Mouse (Mus musculus) heart, adult 2 months (tissue): ENCODE data around the gene Slco3a1. TPM values are rescaled to one million over a fixed set of nuclear protein-coding genes. Genes with fewer than 3 reads are reported as not detected.
A peak's percentile ranks its signal among the peaks of the same experiment; 100 is the strongest.

Source experiments
- DNase-seq, 2 experiments: peaks; one replicate each; pipeline ENCODE4 v3.0.0; 2021
- H3K27ac ChIP-seq: fragments of 200-600 bp; 2 replicates; pipeline ENCODE4 v1.8.1; 2022
- H3K27me3 ChIP-seq: fragments of 200-500 bp; 2 replicates; pipeline ENCODE4 v1.6.1; 2012; ENCODE audit warnings: mild to moderate bottlenecking, low read length, inconsistent platforms, mixed read lengths; ENCODE audit not compliant: control insufficient read depth, insufficient read depth
- H3K36me3 ChIP-seq: fragments of 200-500 bp; 2 replicates; pipeline ENCODE4 v1.6.1; 2012; ENCODE audit warnings: low read length, inconsistent platforms; ENCODE audit not compliant: control insufficient read depth, insufficient read depth
- H3K4me1 ChIP-seq: fragments of 200-500 bp; 2 replicates; pipeline ENCODE4 v1.6.1; 2011; ENCODE audit warnings: low read length; ENCODE audit not compliant: control insufficient read depth, insufficient read depth
- H3K4me3 ChIP-seq: fragments of 200-600 bp; 2 replicates; pipeline ENCODE4 v1.8.1; 2022
- H3K79me2 ChIP-seq: fragments of 200-500 bp; replicated peaks from 2 replicates; pipeline ENCODE4 v1.6.1; 2012; ENCODE audit warnings: mild to moderate bottlenecking, inconsistent platforms, low read length, moderate library complexity, mixed read lengths; ENCODE audit not compliant: control insufficient read depth, insufficient read depth
- H3K9ac ChIP-seq: fragments of 200-500 bp; 2 replicates; pipeline ENCODE4 v1.6.1; 2012; ENCODE audit warnings: low read depth, mild to moderate bottlenecking, control low read depth, inconsistent platforms, low read length, mixed read lengths
- CTCF ChIP-seq: fragments of 200-600 bp; IDR thresholded peaks from 2 replicates; pipeline ENCODE4 v1.8.1; 2022; ENCODE audit warnings: antibody characterized with exemption, mild to moderate bottlenecking, moderate library complexity
- EP300 ChIP-seq: fragments of 200-500 bp; IDR thresholded peaks from 2 replicates; pipeline ENCODE4 v1.6.1; 2011; ENCODE audit warnings: low read depth, low read length, control low read depth; ENCODE audit not compliant: insufficient read depth
- POLR2A ChIP-seq: fragments of 200-500 bp; IDR thresholded peaks from 2 replicates; pipeline ENCODE4 v1.6.1; 2011; ENCODE audit warnings: mild to moderate bottlenecking, low read depth, low read length, control low read depth; ENCODE audit not compliant: insufficient read depth
- WGBS: fragments of 180-500 bp; shearing (Covaris S2); methylation state at CpG from one replicate; pipeline ENCODE4 v1.1.7; 2018; 5-methylcytosine and 5-hydroxymethylcytosine counted together
- intact Hi-C: fragments of 180-260 bp; cut with DNase I; formaldehyde crosslinking; loops from one replicate; pipeline ENCODE4 v1.15.1; 2025
- polyA plus RNA-seq: library from polyadenylated mRNA; depleted of rRNA; stranded (reverse); fragments of >200 nt; gene quantifications from 2 replicates; pipeline ENCODE4 v1.2.3, GENCODE M21; 2012
- total RNA-seq, 2 experiments: library from RNA; stranded (reverse); gene quantifications; 2 replicates each; pipeline ENCODE4 v1.2.3; 2021

Slco3a1 gene
- total and polyA plus RNA-seq, 3 experiments: 93.1 to 146 (median 124) TPM

DNA sequence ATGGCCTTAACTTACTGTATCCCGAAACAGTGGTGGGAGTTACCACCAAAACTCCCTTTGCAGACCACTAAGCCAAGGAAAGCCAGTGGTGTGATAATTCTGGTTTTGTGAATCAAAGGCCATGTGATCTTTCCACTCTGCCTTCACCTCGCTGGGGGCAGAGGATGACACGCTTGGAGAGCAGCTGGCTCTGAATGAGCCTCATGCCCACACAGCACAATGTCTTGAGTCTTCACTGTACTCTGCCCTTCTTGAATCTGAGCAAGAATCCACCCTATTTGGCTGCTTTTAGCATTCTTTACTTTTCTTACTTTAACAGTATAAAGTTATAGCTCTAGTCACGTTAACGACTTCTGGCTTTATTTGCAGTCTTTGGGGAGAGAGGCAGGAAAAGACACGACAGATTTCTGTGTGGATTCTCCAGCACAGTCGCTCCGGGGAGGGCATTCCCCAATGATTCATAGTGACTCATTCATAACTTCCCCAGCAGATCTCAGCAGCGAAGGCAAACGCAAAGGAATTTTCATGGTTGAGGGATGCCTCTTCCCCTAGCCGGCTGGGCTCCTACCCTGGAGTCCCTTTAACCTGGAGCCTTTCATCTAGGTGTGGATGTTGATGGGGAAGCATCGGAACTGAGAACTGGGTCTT lies 178.1 kb downstream of the Slco3a1 start:
- H3K27ac ChIP-seq: peak overlapping the region; percentile 2
- H3K4me1 ChIP-seq: peaks cover 29% of the 10 kb centered on the region
- peaks cover 10% of the 10 kb centered on the region for H3K36me3 ChIP-seq
- WGBS: 39% methylated on average over 12 of the region's 12 CpGs
- TF ChIP-seq CTCF (no peak), POLR2A (no peak), EP300 (no peak)
- peak in 1 of 2 experiments; percentile 23 for DNase-seq
- no peaks in the 10 kb centered on the region for H3K27me3 ChIP-seq
- intact Hi-C loops: loop anchor here (5.0 to 10.0 kb wide), 2 partner anchors 131 to 318 kb away; no protein-coding TSS in a partner anchor
- peaks cover 1% of the 10 kb centered on the region; the same call in 1 of the 2 replicates for H3K79me2 ChIP-seq
- no peak overlapping the region for H3K4me3 ChIP-seq
- no peak overlapping the region for H3K9ac ChIP-seq

- no peak overlapping the region for H3K4me3 ChIP-seq
- 56% methylated on average over 14 of the region's 14 CpGs for WGBS
- peaks cover 2% of the 10 kb centered on the region; the same call in 1 of the 2 replicates for H3K36me3 ChIP-seq
- H3K27ac ChIP-seq: peak overlapping the region; percentile 48
- DNase-seq: peak in 1 of 2 experiments; percentile 47
- H3K4me1 ChIP-seq: peaks cover 26% of the 10 kb centered on the region
- peaks cover 1% of the 10 kb centered on the region; the same call in 1 of the 2 replicates for H3K79me2 ChIP-seq
- intact Hi-C loops: loop anchor here (5.0 to 10.0 kb wide), 2 partner anchors 132 to 319 kb away; no protein-coding TSS in a partner anchor
- no peak overlapping the region for H3K9ac ChIP-seq
- no peaks in the 10 kb centered on the region for H3K27me3 ChIP-seq
- TF ChIP-seq CTCF: no peak
- TF ChIP-seq EP300: peak; percentile 83; the same call in 1 of the 2 replicates
- TF ChIP-seq POLR2A: no peak
Measured at GRCm38 (mm10) chr7:74375174-74375957, 179.2 kb downstream of the Slco3a1 start.

- no peak overlapping the region for H3K4me3 ChIP-seq
- H3K9ac ChIP-seq: no peak overlapping the region
- TF ChIP-seq EP300 (no peak), CTCF (no peak), POLR2A (no peak)
- H3K36me3 ChIP-seq: no peaks in the 10 kb centered on the region
- intact Hi-C loops: loop anchor here (2.0 to 10.0 kb wide), 4 partner anchors 182 to 494 kb away; partner anchors contain the start of gene Slco3a1
- H3K79me2 ChIP-seq: no peaks in the 10 kb centered on the region; the same call in 1 of the 2 replicates
- no peaks in the 10 kb centered on the region for H3K27me3 ChIP-seq
- 74% methylated on average over 6 of the region's 6 CpGs for WGBS
- H3K27ac ChIP-seq: no peak overlapping the region
- no peak for DNase-seq
- H3K4me1 ChIP-seq: peaks cover 26% of the 10 kb centered on the region
Measured at GRCm38 (mm10) chr7:74373056-74373455, 181.5 kb downstream of the Slco3a1 start.

DNA sequence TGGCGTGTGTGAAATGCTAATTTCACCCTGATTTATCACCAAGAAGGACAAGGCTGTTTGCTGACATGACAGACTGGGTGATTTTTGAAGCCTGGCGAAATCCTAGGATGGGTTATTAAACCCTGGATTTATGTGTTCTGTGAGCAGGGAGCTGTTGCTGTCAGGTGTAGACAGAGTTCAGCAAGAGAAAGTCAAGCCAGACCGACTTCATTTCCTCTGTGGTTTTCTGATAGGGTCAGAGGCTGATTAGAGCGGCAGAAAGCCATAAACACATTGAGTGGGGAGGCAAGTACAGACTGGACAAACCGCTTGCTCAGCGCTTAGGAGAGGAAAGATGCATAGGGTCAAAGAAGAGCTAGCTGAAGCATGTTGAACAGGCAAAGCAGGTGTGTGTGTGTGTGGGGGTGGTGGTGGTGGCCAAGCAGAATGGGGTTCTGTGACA lies 182.4 kb downstream of the Slco3a1 start:
- Histone ChIP-seq H3K4me1 (peaks cover 26% of the 10 kb centered on the region), H3K27me3 (no peaks in the 10 kb centered on the region), H3K27ac (no peak overlapping the region), H3K79me2 (no peaks in the 10 kb centered on the region; the same call in 1 of the 2 replicates), H3K36me3 (no peaks in the 10 kb centered on the region), H3K4me3 (no peak overlapping the region), H3K9ac (no peak overlapping the region)
- TF ChIP-seq EP300: no peak
- TF ChIP-seq POLR2A: no peak
- TF ChIP-seq CTCF: no peak
- intact Hi-C loops: loop anchor here (2.0 to 10.0 kb wide), 4 partner anchors 183 to 495 kb away; partner anchors contain the start of gene Slco3a1
- DNase-seq: no peak
- 57% methylated on average over 6 of the region's 6 CpGs for WGBS

DNA sequence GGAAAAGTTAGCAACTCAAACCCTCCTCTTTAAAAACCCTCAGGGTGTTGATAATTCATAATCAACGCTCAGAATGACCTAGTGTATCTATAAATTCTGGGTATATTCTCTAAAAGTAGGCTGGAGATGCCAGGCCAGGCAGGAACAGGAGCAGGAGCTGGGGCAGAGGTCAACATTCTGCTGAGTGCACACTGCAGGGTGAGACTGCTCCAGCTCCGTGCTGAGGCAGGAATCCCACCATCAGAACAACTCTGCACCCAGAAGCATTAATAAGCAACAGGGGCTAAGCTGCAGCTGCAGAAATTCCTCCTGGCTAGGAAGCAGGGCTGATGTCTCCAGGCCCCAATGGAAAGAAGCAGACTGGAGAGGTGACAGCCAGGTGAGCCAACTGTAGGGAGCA lies 182.9 kb downstream of the Slco3a1 start:
- no peaks in the 10 kb centered on the region for H3K36me3 ChIP-seq
- TF ChIP-seq CTCF (no peak), EP300 (no peak), POLR2A (no peak)
- peaks cover 22% of the 10 kb centered on the region for H3K4me1 ChIP-seq
- H3K27me3 ChIP-seq: no peaks in the 10 kb centered on the region
- no peaks in the 10 kb centered on the region; the same call in 1 of the 2 replicates for H3K79me2 ChIP-seq
- WGBS: 37% methylated on average over 2 of the region's 2 CpGs
- H3K4me3 ChIP-seq: no peak overlapping the region
- no peak for DNase-seq
- intact Hi-C loops: loop anchor here (2.0 to 10.0 kb wide), 5 partner anchors 183 to 739 kb away; partner anchors contain the start of gene Slco3a1
- no peak overlapping the region for H3K9ac ChIP-seq
- H3K27ac ChIP-seq: no peak overlapping the region
